ENCODE assay signal across 1 mouse cellular context in genomic region chr8:94173848-94174403, GRCm38 (mm10).
TF ChIP-seq lines count a peak whose summit lies in the region.

No protein-coding gene starts in this region.

TF ChIP-seq in CH12.LX, 34 proteins besides CTCF, POLR2A, EP300 and RAD21 (continued from another document):
- TF ChIP-seq MEF2A (IDR thresholded peaks at IDR 0.05; ENCODE audit: borderline replicate concordance, low read depth, low read length) (no peak), CHD2 (IDR thresholded peaks at IDR 0.05; ENCODE audit: low read length) (no peak), ELF1 (IDR thresholded peaks at IDR 0.05; ENCODE audit: low read depth, low read length) (no peak), MYC (IDR thresholded peaks at IDR 0.05; ENCODE audit: low read depth, low read length) (no peak)
